Mouse (Mus musculus): ENCODE measurements around the gene Stoml1.

Gene Stoml1

DNA sequence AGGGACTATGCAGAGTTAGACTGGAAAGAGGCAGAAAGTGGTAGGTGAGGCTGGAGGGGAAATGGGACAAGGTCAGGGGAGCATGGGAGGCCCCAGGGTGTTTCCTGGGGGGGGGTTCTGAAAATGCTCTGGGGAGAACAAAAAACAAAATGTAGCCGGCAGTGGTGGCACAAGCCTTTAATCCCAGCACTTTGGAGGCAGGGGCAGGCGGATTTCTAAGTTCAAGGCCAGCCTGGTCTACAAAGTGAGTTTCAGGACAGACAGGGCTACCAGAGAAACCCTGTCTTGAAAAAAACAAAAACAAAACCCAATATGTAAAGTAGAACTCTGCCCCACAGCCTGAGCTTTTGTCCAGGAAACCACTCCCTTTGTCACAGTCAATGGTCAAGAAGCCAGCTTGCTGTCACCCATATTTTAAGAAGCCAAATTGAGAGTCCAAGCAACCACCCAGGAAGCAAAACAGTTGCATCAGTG, 19.1 kb downstream of the Stoml1 start:
- no peak for DNase-seq (ENCODE audit: low read depth, low spot score)

DNA sequence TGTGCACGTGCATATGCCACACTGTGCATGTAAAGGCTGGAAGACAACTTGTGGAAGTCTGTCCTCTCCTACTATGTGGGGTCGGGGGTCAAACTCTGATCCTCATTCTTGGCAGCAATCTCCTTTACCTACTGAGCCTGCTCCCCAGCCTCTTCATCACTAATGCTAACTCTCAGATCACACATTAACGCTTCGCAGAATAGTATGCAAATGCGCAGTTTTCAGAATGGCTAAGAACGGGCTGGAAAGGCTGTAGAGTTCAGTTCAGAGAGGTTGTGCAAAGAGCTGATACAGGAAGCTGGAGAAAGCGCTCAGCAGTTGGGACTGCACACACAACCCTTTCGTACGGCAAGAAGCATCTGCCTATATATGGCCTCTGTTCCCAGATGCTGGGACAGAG, 19.9 kb downstream of the Stoml1 start:
- no peak for DNase-seq (ENCODE audit: low read depth, low spot score)

DNA sequence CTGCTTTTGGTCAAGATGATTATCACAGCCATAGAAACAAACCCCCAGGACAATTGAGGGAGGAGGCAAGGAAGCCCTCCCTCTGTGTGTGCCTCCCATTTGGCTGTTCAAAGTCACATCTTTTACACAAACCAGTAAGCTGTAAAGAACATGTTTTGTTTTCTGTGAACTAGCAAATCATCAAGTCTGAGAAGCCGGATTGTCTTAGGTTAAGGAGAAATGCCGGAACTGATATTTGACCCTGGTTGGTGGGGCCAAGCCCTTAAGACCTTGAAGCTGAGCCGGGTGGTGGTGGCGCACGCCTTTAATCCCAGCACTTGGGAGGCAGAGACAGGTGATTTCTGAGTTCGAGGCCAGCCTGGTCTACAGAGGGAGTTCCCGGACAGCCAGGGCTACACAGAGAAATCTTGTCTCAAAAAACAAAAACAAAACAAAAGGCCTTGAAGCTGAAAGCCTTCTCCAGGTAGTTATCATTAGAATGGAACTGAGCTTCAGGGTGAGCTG, 21.2 kb downstream of the Stoml1 start:
- DNase-seq (ENCODE audit: low read depth, low spot score): no peak

DNA sequence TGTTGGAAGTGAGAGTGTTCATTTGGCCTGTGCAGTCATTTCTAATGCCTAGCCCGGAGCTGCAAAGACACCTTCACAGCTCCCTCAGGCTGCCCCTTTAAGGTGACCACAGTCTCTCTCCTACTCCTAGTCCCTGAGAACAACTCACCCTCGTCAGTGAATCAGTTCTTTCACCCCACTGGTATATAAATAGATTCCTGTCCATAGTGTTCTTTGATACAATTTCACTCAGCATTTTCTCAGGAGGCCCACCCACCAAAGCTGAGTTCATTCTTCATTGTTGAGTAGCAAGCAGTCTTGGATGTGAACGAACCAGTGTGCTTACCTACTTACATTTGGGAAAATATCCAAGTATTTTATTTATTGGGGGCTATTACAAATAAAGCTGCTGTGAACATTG, 21.7 kb downstream of the Stoml1 start:
- no peak for DNase-seq (ENCODE audit: low read depth, low spot score)

DNA sequence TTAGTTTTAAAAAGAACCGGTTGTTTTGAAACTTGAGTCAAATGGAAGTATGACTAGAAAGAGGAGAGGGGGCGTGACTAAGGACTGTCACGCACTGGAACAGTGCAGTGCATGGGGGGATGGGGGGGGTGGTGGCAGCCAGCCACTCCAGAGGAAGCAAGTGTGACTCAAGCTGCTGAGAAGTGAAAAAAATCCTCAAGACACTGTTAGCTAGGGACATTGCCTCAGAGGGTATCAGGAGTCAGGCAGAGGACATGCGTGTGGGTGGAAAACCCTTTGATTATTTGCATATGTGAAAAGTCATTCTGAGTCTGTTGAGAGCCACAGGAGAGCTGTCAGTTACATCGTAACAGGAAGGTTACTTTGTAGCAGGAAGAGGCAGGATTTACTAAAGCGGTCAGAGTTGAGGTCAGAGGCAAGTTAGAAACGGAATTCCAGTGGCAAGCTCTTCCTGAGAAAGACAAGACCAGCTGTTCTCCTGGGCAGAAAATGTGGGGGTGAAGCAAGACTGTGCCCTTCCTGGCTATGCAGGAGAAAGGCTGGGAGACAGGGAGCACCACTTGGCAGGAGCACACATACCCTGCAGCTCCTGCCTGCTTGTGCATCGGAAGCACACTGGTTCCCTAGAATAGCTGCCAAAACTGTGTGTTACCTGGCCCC, 22.3 kb downstream of the Stoml1 start:
- DNase-seq (ENCODE audit: low read depth, low spot score): peak; percentile 96

DNA sequence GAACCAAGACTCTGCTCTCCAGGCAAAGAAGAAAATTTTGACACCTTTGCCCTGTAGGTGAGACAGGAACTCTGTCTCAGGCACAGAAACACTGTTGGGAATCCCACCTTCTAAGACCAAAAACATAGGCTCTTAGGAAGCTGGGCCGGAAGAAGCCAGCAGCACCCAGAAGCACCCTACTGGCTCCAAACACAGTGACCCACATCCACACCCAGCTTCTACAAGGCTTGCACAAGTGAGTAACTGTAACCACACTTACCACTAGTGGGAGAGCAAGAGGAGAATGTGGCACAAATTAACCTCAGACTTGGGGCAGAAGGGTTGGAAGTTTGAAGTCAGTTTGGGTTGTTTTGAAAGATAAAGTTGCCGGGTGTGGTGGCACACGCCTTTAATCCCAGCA, 22.8 kb downstream of the Stoml1 start:
- peak; percentile 71 for DNase-seq (ENCODE audit: low read depth, low spot score)

DNA sequence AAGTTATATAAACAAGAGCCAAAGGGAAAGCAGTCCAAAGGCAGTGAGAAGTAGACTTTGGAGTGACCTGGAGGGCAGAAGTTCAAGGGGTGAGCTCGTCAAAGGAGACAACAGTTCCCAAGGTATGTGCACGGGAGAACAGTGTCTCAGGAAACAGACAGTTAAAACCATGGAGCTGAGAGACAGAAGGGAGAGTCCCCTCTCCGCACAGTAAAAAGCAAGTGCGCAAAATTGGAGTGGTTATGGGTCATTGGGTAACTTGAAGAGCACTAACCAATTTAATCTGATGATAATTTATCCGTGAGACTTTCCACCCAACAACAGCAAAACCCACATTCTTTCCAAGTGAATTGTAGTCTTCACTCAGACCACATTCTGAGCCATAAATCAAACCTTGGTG, 23.4 kb downstream of the Stoml1 start:
- peak; percentile 69 for DNase-seq (ENCODE audit: low read depth, low spot score)

DNA sequence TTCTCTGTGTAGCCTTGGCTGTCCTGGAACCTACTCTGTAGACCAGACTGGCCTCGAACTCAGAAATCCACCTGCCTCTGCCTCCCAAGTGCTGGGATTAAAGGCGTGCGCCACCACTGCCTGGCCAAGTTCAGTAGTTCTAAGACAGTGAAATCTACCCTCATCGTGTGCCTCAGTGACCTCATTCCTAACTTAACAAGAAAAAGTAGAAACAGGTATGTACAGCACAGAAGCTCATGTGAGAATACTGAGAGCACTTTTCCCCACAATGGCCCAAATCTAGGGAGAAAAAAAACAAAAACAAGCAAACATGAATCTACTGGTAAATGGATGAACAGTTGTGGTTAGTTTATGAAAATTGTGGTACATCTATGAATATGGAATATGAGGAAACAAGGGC, 25.3 kb downstream of the Stoml1 start:
- no peak for DNase-seq (ENCODE audit: low read depth, low spot score)

DNA sequence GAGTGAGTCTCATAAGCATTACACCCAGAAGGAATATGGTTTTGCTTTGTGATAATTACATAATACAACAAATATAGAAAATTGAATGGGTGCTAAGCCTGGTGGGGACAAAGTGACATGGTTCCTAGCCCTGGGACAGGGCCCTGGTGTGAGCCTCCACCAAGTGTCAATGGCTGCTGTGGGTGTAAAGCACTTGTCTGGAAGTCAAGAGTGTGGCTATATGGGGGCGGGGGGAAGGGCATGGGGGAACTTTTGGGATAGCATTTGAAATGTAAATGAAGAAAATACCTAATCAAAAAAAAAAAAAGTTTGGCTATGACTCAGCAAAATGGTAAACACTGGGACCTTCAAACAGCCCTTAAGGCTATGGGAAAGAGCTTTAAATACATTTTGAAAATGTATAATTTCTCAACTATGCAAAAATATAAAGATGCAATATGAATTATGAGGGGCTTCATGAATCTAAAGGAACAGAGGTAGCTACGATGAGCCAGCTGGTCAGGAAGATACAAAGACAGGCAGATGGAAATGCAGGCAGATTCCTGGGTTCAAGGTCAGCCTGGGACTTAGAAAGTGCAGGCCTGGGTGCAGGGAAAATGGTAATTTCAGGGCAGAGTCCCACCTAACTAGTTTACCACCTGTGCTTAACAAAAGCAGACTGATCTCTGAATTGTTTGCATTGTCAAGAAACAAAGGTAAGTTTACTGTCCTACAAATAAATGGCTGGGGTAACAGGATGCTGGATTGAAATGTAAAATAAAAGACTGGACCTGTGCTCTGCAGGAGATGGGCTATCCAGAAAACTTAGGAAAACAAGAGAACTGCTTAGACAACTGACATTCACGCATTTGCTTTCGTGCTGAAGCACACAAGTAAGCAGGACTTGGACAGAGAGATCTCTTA, 26.1 kb downstream of the Stoml1 start:
- DNase-seq (ENCODE audit: low read depth, low spot score): no peak

DNA sequence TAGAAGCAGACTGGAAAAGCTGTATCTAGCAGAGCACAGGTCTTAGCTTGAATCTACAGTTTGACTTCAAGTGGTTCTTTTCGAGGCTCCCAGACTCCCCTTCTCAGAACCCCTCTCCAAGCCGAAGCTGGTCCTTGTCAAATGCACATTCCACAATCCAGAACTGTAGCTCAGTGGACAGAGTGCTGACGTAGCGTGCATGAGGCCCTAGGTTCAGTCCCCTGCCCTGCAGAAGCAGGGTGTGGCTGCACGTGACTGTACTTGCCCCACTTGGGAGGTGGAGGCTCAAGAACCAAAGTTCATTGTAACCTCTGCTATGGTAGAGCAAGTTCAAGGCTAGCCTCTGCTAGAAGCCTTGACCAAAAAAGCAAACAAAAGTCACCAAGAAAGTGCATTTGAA, 26.8 kb downstream of the Stoml1 start:
- no peak for DNase-seq (ENCODE audit: low read depth, low spot score)

DNA sequence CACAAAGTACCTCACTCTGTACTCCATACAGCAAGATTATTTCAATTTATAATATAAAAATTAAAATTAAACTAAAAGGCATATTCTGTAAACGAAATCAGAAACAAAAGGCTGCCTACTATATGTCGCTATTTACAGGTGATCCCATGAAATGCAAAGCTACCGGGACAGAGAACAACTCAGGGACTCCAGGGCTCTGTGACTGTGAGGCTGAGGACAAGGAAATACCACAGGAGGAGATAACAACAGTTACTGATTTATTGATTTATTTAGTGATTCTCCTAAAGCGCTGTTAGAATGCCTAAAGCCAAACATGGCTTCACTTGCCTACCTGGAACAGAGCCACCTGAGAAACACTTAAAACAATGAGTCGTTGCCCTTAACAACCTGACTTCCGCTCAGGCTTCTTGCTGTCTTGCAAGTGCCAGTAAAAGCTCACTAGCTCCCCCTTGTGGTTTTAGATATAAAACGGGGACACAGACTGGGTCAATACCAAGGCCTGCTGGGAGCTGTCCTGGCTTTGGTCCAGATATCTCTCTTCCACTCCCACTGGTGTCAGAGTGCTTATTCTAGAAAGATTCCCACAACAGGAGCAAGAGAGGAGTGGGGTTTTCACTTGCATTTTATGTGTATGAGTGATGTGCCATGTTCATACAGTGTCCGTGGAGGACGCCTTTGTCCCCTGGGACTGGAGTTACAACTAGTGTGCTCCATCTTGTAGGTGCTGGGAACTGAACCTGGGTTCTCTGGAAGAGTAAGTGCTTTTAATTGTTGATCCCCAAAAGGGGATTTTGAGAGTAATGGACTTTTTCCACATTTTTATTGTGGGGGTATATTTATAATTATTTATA, 27.5 kb downstream of the Stoml1 start:
- DNase-seq (ENCODE audit: low read depth, low spot score): peak; percentile 97

DNA sequence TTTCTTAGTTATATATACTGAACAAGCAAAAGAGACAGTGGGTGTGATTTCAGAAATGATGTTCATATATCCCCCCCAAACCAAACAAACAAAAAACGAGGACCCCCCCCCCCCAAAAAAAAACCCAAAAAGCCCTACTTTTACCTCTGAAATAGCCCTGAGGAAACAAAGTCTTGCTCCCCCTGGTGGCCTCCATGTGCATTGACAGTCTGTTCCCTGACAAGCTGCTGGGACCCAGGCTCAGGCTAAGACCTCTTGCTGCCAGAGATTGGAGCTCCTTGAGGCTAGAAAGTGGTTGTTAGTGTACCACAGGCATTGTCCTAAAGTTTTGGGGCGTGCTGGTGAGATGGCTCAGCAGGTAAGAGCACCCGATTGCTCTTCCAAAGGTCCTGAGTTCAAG, 28.6 kb downstream of the Stoml1 start:
- peak; percentile 68 for DNase-seq (ENCODE audit: low read depth, low spot score)

DNA sequence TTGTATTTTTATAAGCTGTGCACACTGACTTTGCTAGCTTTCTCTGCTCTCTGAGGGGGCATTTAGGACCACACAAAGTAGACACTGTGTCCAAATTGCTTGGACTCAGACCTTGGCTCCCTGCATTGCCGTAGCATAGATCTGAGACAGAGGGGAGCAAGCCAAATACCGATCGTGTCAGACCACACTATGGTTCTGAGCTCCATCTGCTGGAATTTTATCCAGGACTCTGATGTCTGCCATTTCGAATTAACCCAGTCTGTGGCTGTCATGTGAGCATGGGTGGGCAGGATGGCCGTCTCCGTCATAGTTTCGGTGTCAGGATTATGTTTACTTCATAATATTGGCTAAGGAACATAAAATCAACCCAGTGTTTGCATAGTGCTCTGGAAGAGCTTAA, 30.5 kb downstream of the Stoml1 start:
- no peak for DNase-seq (ENCODE audit: low read depth, low spot score)

DNA sequence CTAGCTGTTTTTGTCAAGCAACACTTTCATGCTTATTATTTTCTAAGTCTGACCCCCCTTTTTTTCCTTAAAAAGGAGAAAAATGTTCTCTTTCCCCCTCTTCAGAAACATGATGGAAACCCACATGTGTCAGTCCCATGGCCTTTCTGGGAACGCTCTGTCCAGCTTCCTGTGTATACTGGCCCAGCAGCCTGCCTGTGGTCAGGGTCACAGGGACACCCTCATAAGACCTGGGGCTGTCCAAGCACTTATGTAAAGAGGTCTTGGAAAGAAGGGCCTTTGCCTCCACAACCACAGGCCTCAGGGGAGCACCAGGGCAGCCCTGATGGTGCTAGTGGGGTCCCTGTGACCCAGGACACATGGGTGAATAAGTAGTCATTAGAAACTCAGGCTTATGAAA, 36.1 kb downstream of the Stoml1 start:
- DNase-seq (ENCODE audit: low read depth, low spot score): no peak

DNA sequence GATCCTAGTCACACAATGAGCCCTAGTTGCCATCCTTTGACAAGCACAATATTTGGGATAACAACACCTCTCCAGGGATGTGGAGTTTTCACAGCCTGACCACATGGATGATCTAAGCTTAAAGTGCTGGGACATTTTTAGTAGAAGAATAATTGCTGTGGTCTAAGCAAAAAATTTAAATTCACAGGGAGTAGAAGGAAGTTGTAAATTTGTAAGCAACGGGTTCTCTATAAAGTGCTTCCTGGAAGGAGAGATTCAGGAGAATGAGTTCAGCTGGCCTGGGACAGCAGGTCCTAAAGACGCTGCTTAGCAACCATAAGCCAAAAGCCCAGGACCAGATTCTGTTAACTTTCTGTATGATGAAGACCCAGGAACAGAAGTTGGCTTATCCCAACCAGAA, 36.9 kb downstream of the Stoml1 start:
- no peak for DNase-seq (ENCODE audit: low read depth, low spot score)

DNA sequence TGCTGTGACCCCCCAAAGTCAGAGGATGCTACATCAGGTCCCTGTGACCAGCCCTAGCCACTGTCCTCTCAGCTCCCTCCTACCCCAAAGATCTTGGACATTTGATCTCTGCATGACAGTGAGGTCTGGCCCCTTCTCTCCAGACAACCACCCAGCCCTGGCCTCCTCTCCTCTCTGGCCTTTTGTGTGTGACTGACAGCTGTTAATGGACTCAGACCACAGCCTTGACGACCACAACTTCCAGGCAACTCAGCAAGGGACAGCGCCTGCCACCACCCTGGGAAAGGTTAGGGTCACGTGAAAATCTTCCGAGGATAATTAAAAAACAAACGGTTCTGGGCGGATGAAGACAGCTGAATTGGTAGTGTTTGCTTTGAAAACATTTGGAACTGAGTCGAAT, 41.6 kb downstream of the Stoml1 start:
- DNase-seq (ENCODE audit: low read depth, low spot score): no peak

DNA sequence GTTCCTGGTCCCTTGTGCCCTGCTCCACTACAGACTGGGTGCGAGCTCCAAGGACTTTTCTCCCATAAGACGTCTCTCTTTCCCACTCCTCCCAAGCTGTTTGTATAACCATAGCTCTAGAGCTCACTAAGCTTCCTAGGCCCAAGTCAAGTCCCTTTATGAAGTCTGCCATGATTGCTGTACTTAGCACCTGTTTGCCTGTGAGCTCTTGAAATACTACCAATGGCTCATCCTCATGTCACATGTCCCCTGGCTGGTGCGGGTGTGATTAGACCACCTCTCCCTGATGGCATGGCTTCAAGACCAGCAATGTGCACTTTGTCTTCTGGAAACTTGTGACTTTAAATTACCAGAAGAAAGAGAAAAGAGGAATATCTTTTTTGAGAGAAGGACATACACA, 42.4 kb downstream of the Stoml1 start:
- no peak for DNase-seq (ENCODE audit: low read depth, low spot score)

DNA sequence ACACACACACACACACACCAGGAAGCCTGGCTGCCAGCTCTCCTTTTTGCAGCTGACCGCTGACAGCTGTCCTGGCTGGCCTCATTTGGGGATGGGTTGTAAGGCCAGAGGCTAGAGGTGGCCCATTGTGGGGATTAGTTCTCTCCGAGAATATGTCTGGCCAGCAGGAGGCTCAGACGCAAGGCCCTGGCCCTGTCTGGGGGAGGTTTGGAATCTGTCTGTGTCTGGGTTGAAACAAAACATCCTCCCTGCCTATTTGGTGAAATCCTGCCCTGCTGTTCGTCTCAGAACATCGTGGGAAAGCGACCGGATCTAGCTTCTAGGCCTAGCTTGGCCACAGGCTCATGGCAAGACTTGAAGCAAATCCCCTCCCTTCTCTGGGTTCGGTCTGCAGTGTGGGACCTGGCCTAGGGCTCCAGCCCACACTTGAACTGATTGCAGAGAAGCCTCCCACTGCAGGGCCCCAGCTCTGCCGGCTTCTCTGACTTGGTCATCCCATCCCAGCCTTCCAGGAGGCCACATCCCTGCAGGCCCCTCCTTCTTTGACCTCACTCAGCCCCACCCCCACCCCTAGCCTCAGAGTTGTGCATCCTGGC, 42.9 kb downstream of the Stoml1 start:
- no peak for DNase-seq (ENCODE audit: low read depth, low spot score)

DNA sequence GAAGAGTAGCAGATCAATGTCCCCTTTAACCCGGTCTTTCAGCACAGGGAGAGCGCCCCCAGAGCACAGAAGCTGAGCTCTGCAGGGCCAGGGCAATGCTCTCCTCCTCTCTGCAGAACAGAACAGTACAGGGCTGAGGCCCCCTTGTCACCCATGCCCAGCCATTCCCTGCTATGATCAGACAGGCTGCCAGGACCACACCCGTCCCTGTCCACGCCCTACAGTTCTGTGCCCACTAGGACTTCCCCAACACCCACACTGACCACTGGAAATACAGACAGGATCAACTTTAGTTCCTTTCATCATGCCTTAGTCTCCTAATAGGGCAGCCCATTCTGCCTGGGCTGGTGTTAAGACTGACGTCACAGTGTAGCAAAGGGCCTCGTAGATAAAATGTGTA, 44.1 kb downstream of the Stoml1 start:
- no peak for DNase-seq (ENCODE audit: low read depth, low spot score)

DNA sequence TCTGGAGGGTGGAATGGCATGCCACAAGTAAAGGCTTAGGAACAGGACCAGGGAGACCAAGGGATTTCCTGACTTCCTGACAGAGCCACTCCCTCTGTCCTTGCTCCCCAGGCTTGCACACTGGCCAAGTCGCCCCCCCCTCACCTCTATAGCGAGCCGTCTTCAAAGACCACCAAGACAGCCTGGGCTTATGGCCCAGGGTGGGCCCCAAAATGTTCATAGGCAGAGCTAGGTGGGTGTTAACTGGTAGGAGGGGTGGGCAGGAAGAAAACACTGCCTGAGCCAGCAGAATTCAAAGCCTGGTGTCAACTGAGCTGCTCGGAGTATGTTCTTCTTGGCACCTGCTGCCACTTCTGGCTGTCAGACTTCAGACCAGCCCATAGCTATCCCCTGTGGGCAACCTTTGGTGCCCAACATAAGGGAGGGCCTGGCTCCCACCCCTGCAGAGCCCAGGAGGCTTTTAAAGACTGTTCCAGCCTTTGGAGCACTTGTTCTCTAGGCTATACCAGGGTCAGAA, 45.1 kb downstream of the Stoml1 start:
- DNase-seq (ENCODE audit: low read depth, low spot score): no peak

DNA sequence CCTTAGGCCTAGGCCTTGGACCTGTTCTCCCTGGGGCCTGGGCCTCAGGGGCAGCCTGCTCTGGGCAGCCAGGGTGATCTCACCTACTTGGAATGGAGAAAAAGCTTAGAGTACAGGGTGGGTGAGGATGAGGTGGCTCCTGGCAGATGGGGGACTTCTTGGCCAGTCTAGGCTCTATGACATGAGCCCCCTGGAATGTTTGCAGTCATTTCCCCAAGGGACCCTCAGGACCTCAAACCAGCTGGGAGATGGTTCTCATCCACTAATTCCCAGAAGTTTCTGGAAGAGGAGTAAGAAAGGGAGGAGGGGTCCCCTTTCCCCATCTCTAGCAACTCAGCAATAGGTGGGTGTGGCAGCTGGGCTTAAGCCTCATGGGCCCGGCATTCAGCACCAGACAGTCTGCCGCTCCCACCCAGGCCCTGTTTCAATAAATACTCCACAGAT, 46.4 kb downstream of the Stoml1 start:
- peak; percentile 95 for DNase-seq (ENCODE audit: low read depth, low spot score)

All from 3T3-L1 (cell line).